Mouse (Mus musculus): ENCODE data around the gene Senp7. TPM values are rescaled to one million over a fixed set of nuclear protein-coding genes. Genes with fewer than 3 reads are reported as not detected.
A peak's percentile ranks its signal among the peaks of the same experiment; 100 is the strongest.
"Not testable (repeated sequence)": the region's sequence is repeated elsewhere in the genome, so short reads cannot be mapped to it uniquely, and the experiment has no call there.

The Senp7 gene
- polyA plus RNA-seq, 1 experiment, result 1.3 TPM

DNA sequence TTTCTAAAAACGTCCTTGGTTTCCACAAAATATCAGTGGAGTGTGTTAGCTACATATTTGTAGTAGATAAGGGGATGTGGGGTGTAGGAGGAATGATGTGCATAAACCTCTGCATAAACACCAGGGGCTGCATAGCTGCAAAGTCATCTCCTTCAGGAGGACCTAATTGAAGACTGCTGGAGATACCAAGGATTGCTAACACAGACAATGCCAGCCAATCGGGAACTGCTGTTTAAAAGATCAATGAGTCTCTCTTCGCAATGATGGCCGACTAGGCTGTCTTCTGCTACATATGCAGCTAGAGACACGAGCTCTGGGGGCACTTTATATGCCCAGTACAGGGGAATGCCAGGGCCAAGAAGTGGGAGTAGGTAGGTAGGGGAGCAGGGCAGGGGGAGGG lies 74.4 kb downstream of the Senp7 start:
- WGBS, result 91% methylated on average over 5 of the region's 5 CpGs
- DNase-seq (ENCODE audit: low read depth, low spot score), result no peak

DNA sequence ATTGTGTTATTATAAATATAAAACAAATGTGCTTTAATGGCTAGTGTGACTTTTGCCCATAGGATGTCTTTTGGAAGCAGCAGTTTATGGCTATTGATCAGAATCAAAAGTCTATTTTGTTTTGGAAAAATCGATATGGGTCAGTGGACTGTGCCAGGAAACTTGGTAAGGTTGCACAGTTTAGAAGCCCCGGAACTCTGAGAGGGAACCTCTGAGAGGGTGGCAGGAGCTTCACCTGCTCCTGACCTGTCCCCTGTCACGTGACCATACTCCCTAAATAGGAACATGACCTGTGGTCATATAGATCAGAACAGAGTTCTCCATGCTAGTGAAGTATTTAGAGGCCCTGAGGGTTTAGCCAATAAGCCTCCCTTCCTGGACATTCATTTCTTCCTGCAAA lies 75.9 kb downstream of the Senp7 start:
- 96% methylated on average over 3 of the region's 3 CpGs for WGBS
- DNase-seq (ENCODE audit: low read depth, low spot score), result no peak

DNA sequence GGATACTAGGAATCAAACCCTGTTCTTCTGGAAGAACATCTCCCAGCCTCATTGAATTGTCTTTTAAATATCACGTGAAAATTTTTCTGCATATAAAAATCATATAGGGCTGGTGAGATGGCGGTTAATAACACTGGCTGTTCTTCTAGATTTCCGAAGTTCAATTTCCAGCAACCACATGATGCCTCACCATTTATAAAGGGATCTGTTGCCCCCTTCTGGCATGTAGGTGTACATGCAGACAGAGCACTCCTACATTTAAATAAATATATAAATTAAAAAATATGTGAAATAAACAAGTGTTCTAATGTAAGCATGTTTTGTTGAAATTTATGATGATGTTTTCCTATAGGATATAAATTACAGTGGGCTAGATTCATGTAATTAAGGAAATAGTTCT lies 83.5 kb downstream of the Senp7 start:
- WGBS, result 21% methylated on average over 3 of the region's 3 CpGs
- DNase-seq (ENCODE audit: low read depth, low spot score), result peak; percentile 8

DNA sequence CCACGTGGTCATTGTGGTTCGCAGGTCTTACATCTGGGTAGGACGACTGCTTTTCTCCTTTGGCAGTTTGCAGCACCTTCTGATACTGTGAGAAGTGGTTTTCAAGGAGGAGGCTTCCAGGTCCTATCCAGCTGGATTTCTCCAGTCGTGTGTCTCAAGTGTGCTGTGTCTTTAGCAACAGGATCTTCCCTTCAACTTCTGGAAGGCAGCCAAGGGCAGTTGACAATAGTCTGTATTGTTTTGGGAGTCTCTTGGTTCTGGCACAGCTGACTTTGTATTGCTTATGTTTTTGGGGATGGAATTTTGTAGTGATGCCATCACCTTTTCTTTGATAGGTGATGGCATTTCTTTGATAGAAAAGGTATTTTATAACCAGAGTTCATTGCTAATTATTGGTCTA lies 86.0 kb downstream of the Senp7 start:
- no peak for DNase-seq (ENCODE audit: low read depth, low spot score)
- 20% methylated on average over 4 of the region's 4 CpGs for WGBS

DNA sequence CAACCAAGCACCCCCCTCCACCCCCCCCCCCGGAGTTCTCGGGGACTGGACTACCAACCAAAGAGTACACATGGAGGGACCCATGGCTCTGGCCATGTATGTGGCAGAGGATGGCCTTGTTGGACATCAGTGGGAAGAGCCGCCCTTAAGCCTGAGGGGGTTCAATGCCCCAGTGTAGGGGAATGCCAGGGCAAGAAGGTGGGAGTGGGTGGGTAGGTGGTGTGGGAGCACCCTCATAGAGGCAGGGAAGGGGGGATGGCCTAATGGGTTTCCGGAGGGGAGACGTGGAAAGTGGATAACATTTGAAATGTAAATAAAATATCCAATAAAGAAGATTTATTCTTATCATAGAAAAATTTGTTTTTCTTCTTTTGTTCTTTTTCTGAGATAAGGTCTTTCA lies 89.5 kb downstream of the Senp7 start:
- not testable (repeated sequence) for DNase-seq (ENCODE audit: low read depth, low spot score)
- WGBS, result 96% methylated on average over 5 of the region's 5 CpGs

DNA sequence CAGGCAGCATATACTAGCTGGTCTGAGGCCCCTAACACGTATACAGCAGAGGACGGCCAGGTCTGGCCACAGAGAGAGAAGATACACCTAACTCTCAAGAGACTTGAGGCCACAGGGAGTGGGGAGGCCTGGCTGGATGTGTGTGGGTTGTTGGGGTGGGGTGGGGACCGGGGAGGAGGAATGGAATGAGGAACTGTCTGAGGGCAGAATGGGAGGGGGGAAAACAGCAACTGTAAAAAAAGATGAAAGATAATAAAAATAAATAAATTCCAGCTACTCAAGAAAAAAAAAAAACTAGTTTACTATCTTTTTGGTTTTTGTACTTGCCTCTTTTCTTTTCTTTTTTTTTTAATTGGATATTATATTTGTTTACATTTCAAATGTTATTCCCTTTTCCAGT lies 91.8 kb downstream of the Senp7 start:
- WGBS, result 72% methylated on average over 3 of the region's 3 CpGs
- no peak for DNase-seq (ENCODE audit: low read depth, low spot score)

DNA sequence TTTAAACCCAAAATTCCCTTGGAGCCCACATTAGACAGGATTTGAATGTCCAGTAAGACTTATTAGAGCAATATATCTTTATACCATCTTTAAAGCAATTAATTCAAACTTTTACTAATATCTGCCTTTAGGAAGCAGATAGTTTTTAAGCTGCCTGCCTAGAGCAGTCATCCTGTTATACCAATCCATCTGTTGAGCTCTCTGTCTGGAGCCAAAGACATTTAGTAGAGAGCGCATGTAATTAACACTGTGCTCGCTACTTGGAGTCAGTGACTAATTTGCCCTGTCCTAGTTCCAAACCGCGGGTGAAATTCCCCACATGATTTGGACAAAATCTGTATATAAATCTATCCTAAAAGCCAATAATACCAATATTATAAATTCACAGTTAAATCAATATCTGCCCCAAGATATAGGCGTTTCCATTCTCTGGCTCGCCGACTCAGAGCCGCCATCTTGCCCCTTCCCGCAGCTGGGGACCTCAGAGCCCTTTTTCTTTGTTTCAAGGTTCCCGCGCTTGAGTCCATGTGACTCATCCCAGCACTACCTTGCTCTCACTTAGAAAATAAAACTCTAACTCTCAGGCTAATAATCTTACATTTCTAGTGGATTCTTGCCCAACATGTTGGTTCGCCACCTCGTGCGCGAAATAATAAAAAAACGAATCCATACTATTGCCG lies 96.9 kb downstream of the Senp7 start:
- WGBS, result 97% methylated on average over 17 of the region's 17 CpGs
- no peak for DNase-seq (ENCODE audit: low read depth, low spot score)

DNA sequence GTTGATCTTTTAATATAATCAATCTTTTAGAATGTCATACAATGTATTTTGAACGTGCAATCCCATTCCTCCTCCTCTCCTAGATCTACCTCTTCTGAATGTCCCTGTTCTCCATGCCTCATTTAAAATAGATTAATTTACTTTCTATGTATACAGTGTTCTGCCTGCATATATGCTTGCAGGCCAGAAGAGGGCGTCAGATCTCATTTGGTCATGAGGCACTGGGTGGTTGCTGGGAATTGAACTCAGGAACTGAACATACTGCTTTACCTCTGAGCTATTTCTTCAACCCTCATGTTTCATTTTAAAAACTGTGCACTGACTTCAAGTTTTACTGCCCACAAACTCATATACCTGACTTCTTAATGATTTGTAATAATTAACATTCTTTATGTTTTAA lies 99.5 kb downstream of the Senp7 start:
- no peak for DNase-seq (ENCODE audit: low read depth, low spot score)
- 54% methylated on average over 2 of the region's 2 CpGs for WGBS

DNA sequence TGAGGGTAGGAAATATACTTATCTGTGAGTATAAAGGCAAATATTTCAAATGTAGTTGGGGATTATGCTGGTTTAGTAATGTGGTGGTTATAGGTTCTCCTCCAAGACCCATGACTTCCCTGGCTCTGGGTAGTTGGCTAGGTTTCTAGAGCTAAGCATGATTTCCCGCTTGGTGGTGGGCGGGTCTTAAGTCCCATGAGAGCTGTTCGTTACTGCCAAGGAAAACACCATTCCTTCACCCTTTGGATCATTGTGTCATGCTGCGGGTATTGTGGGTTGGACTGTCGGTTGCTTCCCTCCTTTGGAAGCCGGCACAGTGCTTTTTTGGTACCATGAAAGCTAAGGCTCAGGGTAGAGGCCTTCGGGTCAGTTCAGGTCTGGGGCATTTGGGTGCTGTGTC lies 115.3 kb downstream of the Senp7 start:
- no peak for DNase-seq (ENCODE audit: low read depth, low spot score)
- 85% methylated on average over 7 of the region's 7 CpGs for WGBS

DNA sequence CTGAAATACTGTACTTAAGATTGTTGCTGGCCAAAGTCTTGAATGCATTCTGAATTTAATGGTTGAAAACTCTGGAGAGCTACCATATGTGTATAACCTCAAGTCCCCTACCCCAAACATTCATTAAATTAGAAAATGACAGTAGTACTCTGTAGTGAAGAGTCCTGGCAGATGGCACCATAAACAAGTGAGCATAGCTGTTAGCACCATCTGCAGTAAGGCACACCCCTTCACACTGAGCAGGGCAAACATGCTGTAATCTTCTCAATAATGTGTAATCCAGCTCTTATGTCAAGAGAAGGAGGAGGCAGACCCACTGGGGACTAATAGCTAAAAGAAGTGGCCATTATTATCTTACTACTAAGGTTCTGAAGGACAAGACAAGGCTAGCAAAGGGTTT lies 122.1 kb downstream of the Senp7 start:
- DNase-seq (ENCODE audit: low read depth, low spot score), result no peak

DNA sequence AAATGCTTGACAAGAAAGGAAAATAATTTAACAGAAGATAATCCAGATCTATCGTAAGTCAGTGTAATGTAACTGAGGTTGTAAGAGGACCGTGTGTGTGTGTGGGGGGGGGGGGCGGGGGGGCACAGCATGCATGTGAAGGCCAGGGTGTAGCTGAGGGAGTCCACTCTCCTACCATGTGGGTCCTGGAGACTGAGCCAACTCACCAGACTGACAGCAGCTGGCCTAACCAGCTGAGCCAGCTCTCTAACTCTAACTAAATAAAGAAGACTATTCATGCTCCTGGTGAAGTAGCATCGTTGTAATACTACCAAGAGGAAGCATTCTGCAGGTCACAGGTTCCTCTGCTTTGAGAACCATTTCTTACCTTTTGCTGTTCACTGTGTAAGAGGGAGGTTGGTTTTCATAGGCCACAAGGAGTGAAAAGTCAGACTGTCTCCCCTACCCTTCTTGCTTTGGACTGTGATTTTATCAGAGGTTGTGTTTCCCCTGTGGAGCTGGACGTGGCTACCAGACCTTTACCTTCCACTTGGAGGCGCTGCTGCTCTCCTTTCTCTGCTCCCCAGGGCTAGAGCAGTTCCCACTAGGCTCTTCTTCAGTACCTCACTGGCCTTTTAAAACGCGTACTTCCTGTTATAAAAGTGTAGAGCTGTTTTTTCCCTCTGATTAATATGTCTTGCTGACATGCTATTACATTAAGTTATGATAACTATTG lies 127.9 kb downstream of the Senp7 start:
- DNase-seq (ENCODE audit: low read depth, low spot score), result peak; percentile 4
- 64% methylated on average over 8 of the region's 8 CpGs for WGBS

DNA sequence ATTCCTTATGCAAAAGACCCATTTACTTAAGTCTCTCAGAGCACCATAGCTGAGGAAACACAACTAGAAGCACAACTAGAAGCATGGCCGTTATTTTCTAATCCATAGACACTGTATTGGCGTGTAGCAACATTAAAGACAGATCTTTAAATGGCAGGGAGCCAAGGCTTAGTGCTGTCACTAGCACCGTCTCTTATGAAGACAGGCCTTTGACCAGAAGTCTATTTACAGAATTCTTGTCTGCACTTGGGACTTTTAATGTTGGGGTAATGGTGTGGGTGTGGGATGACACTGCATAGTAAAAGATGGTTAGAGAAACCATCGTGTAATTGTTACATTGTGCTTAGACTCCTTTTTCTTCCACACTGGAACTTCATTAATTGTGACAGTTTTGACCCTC lies 138.7 kb downstream of the Senp7 start:
- DNase-seq (ENCODE audit: low read depth, low spot score), result no peak
- 71% methylated on average over 4 of the region's 4 CpGs for WGBS

DNA sequence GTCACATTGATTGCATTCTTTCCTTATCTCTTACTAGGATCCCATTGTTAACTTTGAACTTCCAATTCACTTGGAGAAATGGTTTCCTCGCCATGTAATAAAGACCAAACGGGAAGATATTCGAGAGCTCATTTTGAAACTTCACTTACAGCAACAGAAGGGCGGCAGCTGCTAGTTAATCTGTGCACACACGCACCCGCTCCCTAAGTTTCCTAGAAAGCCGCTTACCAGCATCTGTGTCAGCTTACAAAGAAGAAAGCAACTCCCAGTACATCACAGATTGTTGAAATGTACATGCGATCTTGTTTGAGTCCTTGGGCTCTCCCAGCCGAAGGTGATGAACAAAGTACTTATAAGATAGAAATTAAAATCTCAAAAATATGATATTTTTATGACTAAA lies 140.1 kb downstream of the Senp7 start:
- 93% methylated on average over 9 of the region's 9 CpGs for WGBS
- DNase-seq (ENCODE audit: low read depth, low spot score), result no peak

DNA sequence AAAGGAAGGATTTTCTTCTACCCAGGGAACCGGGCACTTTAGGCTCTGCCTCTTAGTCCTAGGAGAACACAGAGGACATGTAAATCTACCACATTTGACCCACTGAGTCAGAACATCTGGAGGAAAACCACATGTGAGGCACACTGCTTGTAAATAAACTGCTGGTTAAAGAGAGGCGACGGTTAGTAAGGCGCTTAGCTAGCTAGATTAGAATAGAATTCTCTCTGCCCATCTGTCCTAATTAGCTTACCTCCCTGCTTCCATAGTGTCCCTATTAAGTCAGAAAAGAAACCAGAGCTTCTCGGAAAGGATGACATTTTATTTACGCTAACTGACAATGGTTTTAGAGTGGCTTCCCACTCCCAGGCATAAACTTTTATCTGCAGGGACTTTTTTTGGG lies 155.9 kb downstream of the Senp7 start, which contains the start of gene Impg2:
Gene Impg2 (plus strand): TSS at position 263 of the 400 bp plus-strand sequence.
- WGBS, result 68% methylated on average over 6 of the region's 6 CpGs
- no peak for DNase-seq (ENCODE audit: low read depth, low spot score)

DNA sequence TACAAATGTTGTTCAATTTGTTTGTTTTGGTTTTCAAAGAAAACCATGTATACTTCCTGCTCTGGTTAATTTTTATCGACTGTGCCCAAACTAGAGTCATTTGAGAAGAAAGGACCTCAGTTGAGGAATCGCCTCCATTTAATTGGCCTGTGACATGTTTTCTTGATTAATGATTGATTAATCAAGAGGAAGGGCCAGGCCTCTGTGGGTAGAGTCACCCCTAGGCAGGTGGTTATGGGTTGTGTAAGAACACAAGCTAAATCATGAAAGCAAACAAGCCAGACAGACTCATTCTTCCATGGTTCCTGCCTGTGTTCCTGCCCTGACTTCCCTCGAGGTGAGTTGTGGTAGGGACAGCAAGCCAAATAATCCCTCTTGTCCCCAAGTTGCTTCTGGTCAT lies 164.6 kb downstream of the Senp7 start:
- DNase-seq (ENCODE audit: low read depth, low spot score), result no peak
- 41% methylated on average over 3 of the region's 3 CpGs for WGBS

DNA sequence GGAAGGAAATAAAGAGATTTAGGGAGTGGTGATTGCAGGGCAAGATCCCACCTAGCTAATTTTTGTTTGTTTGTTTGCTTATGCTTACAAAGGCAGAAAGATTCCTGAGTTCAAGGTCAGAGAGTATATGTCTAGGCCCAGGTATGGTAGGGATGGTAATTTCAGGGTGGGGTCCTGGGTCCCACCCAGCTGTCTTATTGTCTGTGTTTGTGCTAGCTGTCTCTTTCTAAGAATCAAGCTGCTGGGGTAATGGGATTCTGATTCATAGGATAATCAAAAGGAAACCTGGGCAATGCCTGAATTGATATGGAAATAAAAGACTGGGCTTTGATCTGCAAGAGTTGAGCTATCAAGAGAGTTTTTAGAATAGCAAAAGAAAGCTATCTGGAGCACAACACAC lies 179.5 kb downstream of the Senp7 start:
- no peak for DNase-seq (ENCODE audit: low read depth, low spot score)

DNA sequence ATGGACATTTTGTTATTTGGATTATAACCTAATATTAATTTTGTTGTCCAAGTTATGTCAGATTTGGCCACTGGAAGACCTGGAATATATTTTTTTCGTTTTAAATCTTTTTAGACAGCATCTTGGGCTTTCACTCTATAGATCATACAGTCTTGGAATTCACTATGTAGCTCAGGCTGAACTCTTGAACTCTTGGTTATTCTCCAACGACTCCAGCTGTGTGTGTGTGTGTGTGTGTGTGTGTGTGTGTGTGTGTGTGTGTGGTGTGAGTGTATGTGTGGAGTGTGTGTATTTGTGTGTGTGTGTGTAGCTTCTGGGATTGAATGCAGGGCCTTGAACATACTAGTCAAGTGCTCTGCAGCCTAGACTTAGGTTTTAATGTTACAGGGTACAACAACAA lies 181.3 kb downstream of the Senp7 start:
- 18% methylated on average over 2 of the region's 2 CpGs for WGBS
- no peak for DNase-seq (ENCODE audit: low read depth, low spot score)

DNA sequence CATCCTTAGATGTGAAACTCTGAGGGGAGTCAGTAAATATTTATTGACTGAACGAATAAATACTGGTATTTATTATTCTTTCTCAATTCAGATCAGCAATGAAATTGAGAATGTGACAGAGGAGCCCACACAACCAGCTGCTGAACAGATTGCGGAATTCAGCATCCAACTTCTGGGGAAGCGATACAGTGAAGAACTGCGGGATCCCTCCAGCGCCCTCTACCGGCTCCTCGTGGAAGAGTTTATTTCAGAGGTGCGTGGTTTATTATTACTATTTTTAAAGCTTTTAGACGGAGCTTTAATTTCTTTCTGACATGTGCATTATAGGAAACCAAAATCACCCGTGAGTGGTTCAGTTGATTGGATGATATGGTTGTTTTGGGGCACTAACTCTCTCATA lies 183.2 kb downstream of the Senp7 start:
- WGBS, result 60% methylated on average over 10 of the region's 10 CpGs
- DNase-seq (ENCODE audit: low read depth, low spot score), result no peak

DNA sequence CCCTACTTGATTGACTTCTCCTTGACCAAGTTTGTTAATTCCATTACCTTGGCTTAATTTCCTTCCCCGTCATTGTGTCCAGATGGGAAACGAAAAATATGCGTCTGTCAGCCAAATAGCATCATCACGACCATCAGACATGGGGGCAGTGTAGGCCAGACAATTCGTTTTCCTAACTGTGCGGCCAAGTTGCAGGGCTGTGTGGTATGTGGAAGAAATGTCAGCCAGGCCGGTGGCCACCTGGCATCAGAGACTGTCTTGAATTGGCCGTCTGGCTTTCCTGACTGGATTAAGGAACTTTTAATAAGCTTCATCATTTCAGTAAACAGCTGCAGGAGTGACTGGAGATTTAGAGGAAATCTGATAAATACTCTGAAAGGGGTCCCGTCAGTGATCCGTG lies 184.6 kb downstream of the Senp7 start:
- 75% methylated on average over 10 of the region's 10 CpGs for WGBS
- DNase-seq (ENCODE audit: low read depth, low spot score), result no peak
